Mouse (Mus musculus) layer of hippocampus, adult 18-20 months (tissue): ENCODE results near the gene Hist2h2bb. TPM values are rescaled to one million over a fixed set of nuclear protein-coding genes. Genes with fewer than 3 reads are reported as not detected.
"Not testable (repeated sequence)": the region's sequence is repeated elsewhere in the genome, so short reads cannot be mapped to it uniquely, and the experiment has no call there.

Experiments used
- DNase-seq, 2 experiments: peaks; one replicate each; pipeline ENCODE4 v3.0.0; 2022; ENCODE audit warnings: low spot score in 2 of 2
- total RNA-seq, 2 experiments: library from RNA; stranded (reverse); gene quantifications; 2 replicates each; pipeline ENCODE4 v1.2.3; 2021

Gene Hist2h2bb
- total RNA-seq, 2 experiments from 2014 or later: 146 to 147 TPM

GRCm38 (mm10) chr3:96239949-96240798 lies 29.4 kb upstream of the Hist2h2bb start, which contains the start of gene Hist2h2aa2:
Gene Hist2h2aa2, minus strand, starts transcription at chr3:96240276.
- DNase-seq: peak; percentile 94 to 98

GRCm38 (mm10) chr3:96240799-96241197 lies 28.8 kb upstream of the Hist2h2bb start:
- no peak for DNase-seq

- DNase-seq: no peak
Measured at GRCm38 (mm10) chr3:96243921-96244572, 25.5 kb upstream of the Hist2h2bb start.

GRCm38 (mm10) chr3:96245003-96245886 lies 24.3 kb upstream of the Hist2h2bb start, which contains the start of gene Hist2h2aa1:
Gene Hist2h2aa1, plus strand, starts transcription at chr3:96245497.
- peak; percentile 86 to 90 for DNase-seq

- not testable (repeated sequence) for DNase-seq
Measured at GRCm38 (mm10) chr3:96246018-96246417, 23.5 kb upstream of the Hist2h2bb start.

- not testable (repeated sequence) for DNase-seq
Measured at GRCm38 (mm10) chr3:96246427-96246856, 23.1 kb upstream of the Hist2h2bb start, which contains the start of gene Hist2h3c1. Gene Hist2h3c1, plus strand, starts transcription at chr3:96246685.

- DNase-seq: no peak
Measured at GRCm38 (mm10) chr3:96247356-96248140, 22.0 kb upstream of the Hist2h2bb start.

GRCm38 (mm10) chr3:96248141-96249033 lies 21.2 kb upstream of the Hist2h2bb start:
- no peak for DNase-seq

- no peak for DNase-seq
Measured at GRCm38 (mm10) chr3:96249034-96249345, 20.6 kb upstream of the Hist2h2bb start.

- no peak for DNase-seq
Measured at GRCm38 (mm10) chr3:96250890-96251289, 18.7 kb upstream of the Hist2h2bb start.

GRCm38 (mm10) chr3:96251787-96252186 lies 17.8 kb upstream of the Hist2h2bb start:
- DNase-seq: no peak

- no peak for DNase-seq
Measured at GRCm38 (mm10) chr3:96254683-96255355, 14.7 kb upstream of the Hist2h2bb start.

GRCm38 (mm10) chr3:96255926-96256593 lies 13.5 kb upstream of the Hist2h2bb start:
- DNase-seq: no peak

GRCm38 (mm10) chr3:96257190-96257589 lies 12.4 kb upstream of the Hist2h2bb start:
- no peak for DNase-seq

GRCm38 (mm10) chr3:96260220-96260619 lies 9.3 kb upstream of the Hist2h2bb start:
- DNase-seq: no peak

- no peak for DNase-seq
Measured at GRCm38 (mm10) chr3:96261623-96262022, 7.9 kb upstream of the Hist2h2bb start.

- DNase-seq: peak; percentile 79 to 85
Measured at GRCm38 (mm10) chr3:96262216-96262875, 7.2 kb upstream of the Hist2h2bb start.
